Mouse (Mus musculus): ENCODE results near the gene Kif2a. TPM values are rescaled to one million over a fixed set of nuclear protein-coding genes. Genes with fewer than 3 reads are reported as not detected.

Gene Kif2a
- 10 to 100 TPM; 49.4 to 50.9 TPM for total RNA-seq (2021)
- long read RNA-seq, experiment 1, full-length matches to known transcripts, result 3 of 9 reads
- long read RNA-seq, experiment 1, partial matches to known transcripts, result 2 of 9 reads
- long read RNA-seq, experiment 1, other reads (novel, unspliced or antisense), result 4 of 9 reads
- long read RNA-seq, experiment 2, partial matches to known transcripts, result 0 of 1 reads
- long read RNA-seq, experiment 2, other reads (novel, unspliced or antisense), result 1 of 1 reads

DNA sequence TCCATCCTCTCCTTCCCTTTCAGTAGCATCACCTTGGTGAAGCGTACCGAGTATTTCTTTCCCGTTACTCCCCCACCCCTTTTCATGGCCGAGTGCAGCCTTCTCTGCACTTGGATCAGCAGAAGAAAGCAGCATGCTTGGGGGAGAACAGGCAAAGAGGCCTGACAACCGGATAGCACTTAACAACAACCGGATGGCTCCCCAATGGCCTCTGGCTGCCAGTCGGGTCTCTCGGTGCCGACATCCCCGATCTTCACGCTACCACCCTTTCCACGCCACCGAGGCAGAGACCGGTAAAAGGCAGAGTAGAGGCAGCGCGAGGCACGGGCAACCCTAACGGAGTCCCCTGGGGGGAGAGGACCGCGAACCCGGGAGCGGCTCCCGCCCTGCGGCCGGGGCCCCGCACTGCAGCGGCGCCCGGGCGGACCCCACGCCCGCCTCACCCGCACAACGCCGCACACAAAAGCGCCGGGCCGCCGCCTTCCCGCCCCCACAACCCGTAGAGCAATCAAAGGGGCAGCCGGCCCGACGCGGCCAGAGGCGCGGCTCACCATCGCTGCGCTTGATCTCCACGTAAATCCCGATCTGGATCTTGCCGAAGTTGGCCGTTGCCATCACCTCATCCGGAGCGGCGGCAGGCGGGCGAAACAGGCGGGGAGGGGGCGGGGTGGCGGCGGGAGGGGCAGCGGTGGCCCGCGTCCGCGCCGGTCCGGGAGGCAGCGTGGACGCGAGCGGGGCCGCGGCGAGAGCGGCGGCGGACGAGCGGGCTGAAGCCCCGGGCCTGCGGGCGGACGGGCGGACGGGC, at the start of gene Kif2a:
TSS of gene Kif2a (minus strand) at position 666 of the 805 bp plus-strand sequence.
- peak; percentile 59 for DNase-seq

DNA sequence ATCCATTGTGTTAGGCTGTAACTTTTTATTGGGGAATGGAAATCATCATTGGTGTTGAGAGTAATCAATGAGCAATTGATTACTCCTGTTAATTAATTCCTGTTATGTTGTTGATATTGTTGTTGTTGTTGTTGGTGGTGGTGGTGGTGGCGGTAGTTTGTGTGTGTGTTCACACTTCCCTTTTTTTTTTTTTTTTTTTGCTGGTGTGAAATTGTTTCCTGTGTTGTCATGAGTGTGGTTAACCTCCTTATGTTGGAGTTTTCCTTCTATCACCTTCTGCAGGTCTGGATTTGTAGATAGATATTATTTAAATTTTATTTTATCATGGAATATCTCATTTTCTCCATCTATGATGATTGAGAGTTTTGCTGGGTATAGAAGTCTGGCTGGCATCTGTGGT, 47.1 kb upstream of the Kif2a start:
- no peak for DNase-seq

DNA sequence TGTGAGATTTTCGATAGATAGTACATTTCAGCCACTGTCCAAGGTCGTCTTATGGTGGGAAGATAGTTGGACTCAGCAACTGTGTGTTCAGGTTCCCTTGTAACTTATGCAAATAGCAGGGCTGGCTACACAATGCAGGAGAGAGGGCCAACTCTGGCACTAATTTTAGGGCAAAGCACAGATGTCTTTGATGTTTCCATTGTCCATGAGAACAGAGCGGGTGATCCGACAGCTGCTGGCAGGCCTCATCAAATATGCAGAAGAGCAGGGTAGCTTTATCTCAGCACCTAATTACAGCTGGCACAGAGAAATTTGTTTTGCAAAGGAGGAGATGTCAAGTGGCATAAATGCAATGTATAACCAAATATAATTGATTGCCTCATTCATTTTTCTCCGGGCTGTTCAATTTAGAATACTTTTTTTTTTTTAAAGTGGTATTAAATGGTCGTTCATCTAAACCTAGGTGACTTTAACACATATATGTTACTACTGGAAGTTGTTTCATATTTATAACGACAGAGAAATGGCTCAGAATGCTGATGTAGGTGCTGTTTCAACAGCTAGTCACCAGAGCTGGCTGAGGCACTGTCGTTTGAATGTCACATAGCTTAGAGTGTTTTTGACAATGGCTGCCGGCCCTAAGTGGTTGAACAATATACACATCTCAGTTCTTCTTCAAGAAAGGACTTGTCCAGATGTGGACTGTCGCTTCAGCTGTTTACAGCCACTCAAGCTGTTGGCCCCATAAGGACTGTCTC, 43.4 kb upstream of the Kif2a start:
- DNase-seq, result no peak

DNA sequence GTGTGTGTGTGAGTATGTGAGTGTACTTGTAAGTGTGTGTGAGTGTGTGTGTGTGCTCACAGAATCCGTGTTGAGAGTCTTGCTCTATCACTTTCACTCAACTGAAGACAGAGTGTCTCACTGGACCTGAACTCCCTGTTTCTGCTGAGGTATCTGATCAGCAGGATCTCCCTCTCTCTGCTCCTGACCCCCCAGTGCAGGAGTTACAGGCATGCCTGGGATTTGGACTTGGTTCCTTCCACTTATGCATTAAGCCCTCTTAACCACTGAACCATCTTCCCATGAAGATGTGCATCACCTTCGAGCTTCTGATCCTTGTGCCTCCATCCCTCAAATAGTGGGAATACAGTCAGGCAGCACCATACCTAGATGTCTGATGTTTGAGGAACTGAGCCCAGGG, 42.3 kb upstream of the Kif2a start:
- DNase-seq, result no peak

DNA sequence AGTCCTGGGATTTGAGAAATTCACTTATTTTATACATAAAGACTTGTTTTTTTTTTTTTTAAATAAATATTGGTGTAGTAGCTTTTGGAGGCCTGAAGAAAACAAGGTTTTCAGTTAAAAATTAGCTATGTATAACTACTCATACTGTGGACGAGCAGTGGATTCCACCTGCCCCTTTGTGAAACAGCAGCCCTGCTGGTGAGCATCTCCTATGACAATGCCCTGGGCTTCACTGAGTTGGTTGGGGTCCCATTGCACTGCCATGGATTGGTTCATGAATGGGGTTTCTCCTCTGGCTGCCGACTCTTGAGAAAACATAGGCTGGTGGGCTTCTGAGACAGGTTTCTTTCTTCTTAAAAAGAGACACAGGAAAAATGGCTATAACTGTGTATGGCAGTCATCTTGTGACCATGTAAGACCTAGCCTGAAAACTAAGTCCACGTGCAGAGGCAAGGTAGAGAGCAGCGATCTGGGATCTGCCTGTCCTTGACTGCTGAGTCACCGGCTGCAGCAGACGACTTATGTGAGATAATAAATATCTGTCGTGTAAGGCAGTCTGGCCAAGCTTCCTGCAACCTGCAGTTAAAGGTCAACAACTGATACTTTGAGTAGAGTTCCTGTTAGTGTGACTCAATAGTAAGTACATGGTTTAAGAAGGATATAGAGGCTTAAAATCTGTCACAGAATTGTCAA, 41.3 kb upstream of the Kif2a start:
- peak; percentile 61 for DNase-seq

DNA sequence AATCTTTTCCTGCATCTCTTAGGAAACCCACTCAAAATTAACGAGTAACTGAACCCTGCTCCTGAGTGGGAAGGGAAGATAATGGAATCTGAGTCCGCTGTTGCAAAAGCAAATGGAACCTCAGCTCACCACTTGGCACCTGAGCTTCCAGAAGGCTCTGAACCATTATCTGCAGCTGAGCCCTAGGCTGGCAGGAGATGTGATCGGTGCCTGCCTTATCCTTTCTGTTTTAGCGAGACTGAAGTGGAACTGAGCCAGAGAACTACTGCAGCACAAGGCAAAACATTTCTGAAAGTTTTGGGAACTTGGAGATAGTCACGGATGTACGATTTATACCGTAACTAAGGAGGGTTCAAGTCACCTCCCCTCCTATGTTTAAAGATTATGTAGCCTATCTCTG, 38.2 kb upstream of the Kif2a start:
- no peak for DNase-seq

DNA sequence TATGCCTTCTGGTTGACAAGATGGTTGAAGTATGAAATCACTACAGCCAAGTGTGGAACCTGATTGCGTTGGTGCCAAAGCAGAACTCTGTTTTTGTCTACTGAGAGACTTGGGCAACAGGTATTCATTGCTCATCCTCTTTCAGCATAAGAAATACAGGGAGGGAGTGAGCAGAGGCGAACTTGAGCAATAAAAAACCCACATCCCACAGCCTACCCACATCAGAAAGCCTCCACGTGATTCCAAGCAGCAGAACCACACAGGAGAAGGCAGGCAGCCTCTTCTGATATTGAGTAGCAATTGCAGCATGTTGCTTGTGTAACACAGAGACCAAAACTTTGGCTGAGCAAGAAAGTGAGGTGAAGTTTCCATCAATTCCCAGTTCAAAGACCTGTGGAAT, 37.5 kb upstream of the Kif2a start:
- DNase-seq, result no peak

DNA sequence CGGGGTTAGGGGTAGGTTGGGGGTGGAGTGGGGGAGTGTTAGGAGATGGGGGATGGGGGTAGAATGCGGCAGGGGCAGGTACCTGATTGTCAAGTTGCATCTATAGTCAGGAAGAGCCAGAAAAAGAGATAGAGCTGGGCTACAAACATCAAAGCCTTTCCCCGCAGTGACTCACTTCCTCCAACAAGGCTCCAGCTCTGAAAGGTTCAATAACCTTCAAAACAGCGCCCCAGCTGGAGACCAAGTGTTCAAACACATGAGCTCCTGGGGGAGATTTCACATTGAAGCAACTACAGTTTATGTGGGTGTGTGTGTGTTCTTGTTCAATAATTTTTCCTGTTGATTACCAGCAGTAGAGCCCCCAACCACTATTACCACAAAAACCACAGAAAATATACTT, 34.4 kb upstream of the Kif2a start:
- DNase-seq, result peak; percentile 65

DNA sequence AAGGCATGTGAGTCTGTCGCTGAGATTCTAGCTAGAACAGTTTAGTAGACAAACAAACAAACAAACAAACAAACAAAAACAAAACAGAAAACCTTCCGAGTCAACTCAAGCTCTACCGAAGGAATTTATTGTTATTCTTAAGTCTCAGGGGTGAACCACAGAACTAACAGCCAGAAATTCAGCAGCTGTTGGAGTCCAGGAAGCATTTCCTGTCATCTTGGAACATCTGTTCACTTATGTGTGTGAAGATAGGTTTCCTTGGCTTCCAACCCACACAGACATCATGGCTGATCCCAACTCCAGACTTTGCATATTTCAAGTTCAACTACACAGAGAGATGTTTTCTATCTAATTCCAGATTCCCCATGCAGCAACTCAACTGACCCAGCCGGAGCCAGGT, 32.6 kb upstream of the Kif2a start:
- DNase-seq, result no peak

DNA sequence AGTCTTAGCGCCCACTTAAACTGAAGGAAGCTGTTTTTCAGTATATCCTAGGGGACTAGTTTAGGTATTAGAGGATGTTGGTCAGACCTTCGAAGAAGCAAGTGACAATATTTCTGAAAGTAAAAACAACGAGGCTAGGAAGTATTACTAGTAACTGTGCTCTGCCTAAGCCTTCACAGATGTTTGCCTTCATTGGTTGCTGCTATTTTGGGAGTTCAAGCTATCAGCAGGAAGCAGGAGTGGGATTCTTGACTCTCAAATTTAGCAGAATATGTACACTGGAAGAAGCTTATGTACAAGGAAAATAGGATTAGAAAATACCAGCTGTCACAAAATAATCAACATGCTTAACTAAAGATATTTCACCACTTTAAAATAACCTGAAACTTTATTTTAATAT, 29.4 kb upstream of the Kif2a start:
- no peak for DNase-seq

DNA sequence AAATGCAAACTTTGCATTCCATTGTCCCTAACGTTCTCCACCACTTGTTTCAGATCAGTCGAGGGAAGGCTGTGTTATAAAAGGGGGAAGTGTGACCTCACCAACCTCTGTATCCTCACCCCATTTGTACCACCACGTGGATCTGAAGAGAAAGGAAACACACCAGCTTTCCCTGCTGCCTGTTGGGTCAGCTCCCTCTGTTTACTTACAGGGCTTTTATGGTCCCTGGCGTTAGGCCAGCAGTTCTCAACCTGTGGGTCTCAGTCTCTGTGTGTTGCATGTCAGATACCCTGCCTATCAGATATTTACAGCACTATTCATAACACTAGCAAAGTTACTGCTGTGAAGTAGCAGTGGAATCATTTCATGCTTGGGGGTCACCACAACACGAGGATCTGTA, 22.3 kb upstream of the Kif2a start:
- DNase-seq, result no peak

DNA sequence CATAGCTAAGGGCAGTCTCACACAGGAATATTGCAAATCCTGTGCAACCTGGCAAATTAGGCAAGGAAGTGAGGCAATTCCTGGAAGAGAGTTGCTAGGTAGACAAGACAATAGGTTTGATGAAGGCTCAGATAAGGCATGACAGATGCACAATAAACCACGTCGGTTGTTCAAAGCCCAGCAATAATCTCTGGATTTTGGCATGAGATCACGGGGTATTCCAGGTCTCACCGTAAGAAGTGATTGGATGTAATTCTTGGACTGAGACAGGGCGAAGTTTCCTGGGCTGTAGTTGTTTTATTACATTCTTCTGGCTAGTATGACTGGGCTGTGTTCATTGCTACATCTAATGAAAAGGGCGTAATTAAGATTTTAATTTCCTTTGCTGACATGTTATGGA, 20.6 kb upstream of the Kif2a start:
- no peak for DNase-seq

DNA sequence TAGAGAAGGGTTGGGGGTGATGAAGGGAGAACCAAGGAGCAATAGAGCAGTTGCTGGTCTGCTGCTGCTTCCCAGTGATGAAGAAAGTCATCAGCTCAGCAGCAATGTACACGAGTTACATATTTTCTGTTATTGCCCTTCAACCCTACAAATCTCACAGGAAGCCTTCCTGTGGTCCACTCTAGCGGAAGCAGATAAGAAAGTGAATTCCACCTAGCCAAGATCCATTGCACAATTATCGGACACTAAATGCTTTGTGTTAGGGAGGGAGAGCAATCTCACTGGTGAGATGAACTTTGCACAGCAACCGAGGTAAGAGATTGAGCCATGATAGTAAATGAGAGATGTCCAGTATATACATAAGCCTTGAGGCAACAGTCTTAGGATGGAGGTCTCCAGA, 17.6 kb upstream of the Kif2a start:
- no peak for DNase-seq

DNA sequence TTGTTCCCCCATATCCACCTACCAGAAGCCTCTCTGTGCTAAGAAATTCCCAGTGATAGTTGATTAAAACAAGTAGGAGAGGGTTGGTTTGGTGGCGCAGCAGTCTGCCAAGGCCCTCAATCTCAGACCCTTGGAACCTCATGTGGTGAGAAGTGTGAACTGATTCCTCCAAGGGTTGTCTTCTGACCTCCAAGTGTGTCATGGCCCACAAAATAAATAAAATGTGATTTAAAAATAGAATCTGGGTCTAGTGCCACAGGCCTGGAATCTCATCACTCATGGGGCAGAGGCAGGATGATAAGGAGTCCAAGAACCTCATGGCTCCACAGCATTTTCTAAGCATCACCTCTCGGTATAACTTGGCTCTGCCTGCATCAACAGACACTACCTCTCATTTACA, 16.4 kb upstream of the Kif2a start:
- no peak for DNase-seq

DNA sequence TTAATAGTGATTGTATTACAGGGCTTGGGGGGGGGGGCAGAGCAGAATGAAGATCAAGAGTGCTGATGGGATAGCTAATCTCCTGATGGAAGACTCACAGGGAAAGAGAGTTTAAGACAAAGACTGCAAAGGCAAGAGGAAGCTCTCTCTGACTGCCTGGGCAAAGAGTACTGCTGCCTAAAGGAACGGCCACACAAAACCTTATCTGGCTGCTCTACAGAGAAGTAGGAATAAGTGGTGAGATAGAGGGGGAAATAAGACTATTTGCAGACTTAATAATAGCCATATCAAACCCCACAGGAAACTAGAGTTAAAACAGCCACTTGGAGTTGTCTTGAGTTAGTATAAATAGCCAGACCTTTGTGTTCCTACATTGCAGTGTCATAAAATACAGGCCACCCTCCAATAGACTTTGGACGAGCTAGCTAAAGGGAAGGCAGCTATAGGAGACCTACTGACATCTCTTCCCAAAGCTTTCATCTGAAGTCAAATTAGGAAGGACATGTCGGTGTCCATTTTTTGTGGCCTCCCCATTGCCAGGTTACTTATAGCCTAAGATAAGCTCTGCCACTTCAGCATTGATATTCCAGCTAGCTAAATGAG, 13.7 kb upstream of the Kif2a start:
- no peak for DNase-seq

DNA sequence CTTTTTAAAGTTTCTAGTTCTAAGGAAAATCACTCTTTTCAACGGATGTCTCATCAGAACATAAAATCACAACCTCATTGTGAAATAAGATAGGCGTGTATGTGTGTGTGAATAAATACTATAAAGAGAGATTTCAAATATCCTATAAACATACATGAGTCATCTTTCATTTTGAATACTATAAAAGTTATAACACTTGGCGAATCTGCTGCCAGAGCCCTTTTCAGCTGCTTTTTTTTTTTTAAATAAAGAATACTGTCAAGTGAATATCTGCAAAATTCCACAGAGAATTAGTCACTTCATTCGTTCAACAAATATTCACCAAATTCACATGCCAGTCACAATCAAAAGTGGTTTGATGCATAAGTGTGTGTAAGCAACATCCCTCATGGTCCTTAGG, 13.2 kb upstream of the Kif2a start:
- no peak for DNase-seq

DNA sequence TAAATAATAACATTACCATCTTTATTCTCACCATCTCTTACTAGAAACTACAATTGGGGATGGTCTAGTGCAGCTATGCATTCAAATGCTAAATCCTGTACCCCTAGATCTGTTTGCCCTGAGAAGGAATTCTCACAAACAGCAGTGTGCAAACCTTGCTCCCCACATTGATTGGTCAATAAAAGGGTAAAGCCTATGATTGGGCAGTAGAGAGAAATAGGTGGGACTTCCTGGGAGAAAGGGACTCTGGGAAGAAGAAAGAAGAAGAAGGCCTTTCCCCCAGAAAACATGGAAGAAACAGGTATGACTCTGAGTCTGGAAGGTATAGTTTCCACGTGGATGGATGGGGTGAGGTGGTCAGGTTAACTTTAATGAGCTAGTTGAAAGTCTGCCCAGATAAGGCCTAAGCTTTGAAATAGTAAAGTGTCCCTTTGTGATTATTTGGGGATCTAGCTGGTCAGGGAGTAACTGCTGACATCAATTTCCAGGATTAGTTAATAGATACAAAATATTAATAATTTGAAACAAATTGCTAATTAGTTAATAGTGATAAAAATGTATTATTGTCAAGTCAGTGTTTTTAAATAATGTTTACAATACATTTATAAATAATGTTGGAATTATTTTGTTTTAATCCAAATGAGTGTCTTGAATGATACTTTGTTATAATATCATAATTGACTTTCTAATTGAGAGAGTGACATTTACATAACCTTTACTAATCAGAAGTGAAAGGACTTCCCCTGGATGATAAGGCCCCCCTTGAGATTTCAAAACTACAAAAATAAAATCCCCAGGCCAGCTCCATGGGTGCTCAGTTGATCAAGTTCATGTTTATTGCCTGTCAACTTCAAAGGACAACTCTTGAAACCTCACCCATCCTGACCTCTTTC, 12.3 kb upstream of the Kif2a start:
- no peak for DNase-seq

DNA sequence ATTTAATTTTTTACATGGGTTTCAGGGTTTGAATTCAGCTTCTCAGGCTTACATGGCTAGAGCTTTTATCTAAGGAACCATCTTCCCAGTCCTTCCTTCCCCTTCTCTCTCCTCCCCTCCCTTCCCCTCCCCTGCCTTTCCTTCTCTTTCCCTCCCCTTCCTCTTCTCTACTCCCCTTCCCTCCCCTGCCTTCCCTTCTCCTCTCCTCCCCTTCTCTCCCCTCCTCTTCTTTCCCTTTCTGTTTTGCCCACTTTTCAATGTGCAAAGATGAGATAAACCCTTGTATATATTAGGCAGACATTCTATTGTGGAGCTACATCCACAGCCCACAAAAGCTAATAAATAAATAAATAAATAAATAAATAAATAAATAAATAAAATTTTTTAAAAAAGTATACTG, 9.3 kb upstream of the Kif2a start:
- DNase-seq, result no peak

DNA sequence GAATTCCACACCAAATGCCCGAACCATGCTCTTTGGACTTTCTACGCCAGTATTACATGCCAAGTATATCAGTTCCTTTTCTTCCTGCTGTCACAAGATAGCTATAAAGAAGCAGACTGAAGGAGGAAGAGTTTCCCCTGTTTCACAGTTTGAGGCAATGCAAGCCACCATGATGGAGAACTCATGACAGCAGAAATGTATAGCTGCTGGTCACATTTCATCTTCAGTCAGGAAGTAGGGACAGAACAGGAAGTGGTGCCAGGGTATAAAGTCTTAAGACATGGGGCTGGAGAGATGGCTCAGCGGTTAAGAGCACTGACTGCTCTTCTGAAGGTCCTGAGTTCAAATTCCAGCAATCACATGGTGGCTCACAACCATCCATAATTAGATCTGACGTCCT, 5.3 kb upstream of the Kif2a start:
- DNase-seq, result no peak

DNA sequence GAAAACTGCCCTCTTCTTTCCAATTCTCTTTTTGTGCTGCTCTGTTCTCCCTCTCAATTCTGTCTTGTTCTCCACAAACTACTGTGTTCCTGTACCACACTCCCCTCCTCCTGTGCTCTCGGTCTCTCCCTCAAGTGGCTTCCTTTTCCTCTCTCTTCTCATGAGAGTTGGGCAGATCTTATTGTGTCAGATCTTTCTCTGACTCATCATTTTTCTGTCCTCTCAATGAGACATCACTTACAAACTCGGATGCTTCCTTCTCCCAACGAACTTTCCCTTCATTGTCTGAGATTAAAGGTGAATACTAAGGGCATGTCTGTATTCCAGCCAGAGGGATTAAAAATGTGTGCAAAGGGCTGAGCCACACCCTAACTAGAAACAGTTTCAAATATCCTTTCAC, 3.7 kb upstream of the Kif2a start:
- no peak for DNase-seq

All from adrenal gland, postnatal 10 days (tissue).